Mouse (Mus musculus) CH12.LX (cell line): Measurements from ENCODE around the gene Cacna1i.

ENCODE experiments used
- CTCF ChIP-seq, 2 experiments: IDR thresholded peaks in 1 of 2; conservative IDR thresholded peaks in 1 of 2; 2 replicates each; pipeline ENCODE4 v1.5.1; 2011 to 2012; ENCODE audit warnings: low read depth in 2 of 2, low read length in 2 of 2, improper control_type of control experiment in 1 of 2, inconsistent platforms in 1 of 2, mild to moderate bottlenecking in 1 of 2, moderate library complexity in 1 of 2
- EP300 ChIP-seq: IDR thresholded peaks from 2 replicates; pipeline ENCODE4 v1.6.1; 2011; ENCODE audit warnings: low read length, improper control_type of control experiment
- NELFE ChIP-seq: IDR thresholded peaks from 2 replicates; pipeline ENCODE4 v1.6.1; 2011; ENCODE audit warnings: low read depth, low read length, improper control_type of control experiment
- POLR2A ChIP-seq: IDR thresholded peaks from 2 replicates; pipeline ENCODE4 v1.6.1; 2011; ENCODE audit warnings: low read depth, mild to moderate bottlenecking, improper control_type of control experiment, low read length
- RAD21 ChIP-seq: IDR thresholded peaks from 2 replicates; pipeline ENCODE4 v1.6.1; 2011; ENCODE audit warnings: low read depth, mild to moderate bottlenecking, low read length, improper control_type of control experiment, moderate library complexity
- TBP ChIP-seq: conservative IDR thresholded peaks from 2 replicates; pipeline ENCODE4 v1.6.1; 2011; ENCODE audit warnings: low read depth, low read length, improper control_type of control experiment
- USF2 ChIP-seq: conservative IDR thresholded peaks from 2 replicates; pipeline ENCODE4 v1.6.1; 2011; ENCODE audit warnings: low read depth, low read length, improper control_type of control experiment

- TF ChIP-seq EP300 (no peak), TBP (no peak), RAD21 (no peak), POLR2A (no peak), NELFE (no peak), CTCF (conservative IDR thresholded peaks at IDR 0.05 in 1 of 2, IDR thresholded peaks at IDR 0.05 in 1 of 2; ENCODE audit: low read depth in 2 of 2, low read length in 2 of 2) (no peak), USF2 (no peak)
Measured at GRCm38 (mm10) chr15:80288036-80288435, 998 bp downstream of the Cacna1i start.
